In genomic region chr4:149526330-149526729, GRCm38 (mm10) we compare ENCODE assay signal across 13 mouse cellular contexts. TPM values are rescaled to one million over a fixed set of nuclear protein-coding genes. Genes with fewer than 3 reads are reported as not detected.
DNase-seq lines count a peak whose midpoint lies in the region; ATAC-seq lines count a peak whose summit lies in the region.
"Had no signal": no experiment of that assay in that cellular context is flagged by ENCODE, and none has a peak within 500 bp of the region (broad histone marks: within the 10 kb centered on the region; RNA-seq: fewer than 3 reads in every experiment).

No protein-coding gene starts in this region.

- 54% methylated on average over 7 of the region's 7 CpGs for WGBS in heart, embryonic 12.5 days
- 41% methylated on average over 7 of the region's 7 CpGs for WGBS in embryonic facial prominence, embryonic 11.5 days

- H3K27me3 ChIP-seq in heart, embryonic 12.5 days (replicated peaks) = no peaks in the 10 kb centered on the region
- H3K27me3 ChIP-seq in embryonic facial prominence, embryonic 11.5 days (ENCODE audit: control insufficient read depth, insufficient read depth, low read length) = no peaks in the 10 kb centered on the region

- H3K4me3 ChIP-seq in heart, embryonic 12.5 days = no peak overlapping the region
- H3K4me3 ChIP-seq in embryonic facial prominence, embryonic 11.5 days (ENCODE audit: low read depth, low read length) = no peak overlapping the region
- H3K4me3 ChIP-seq: liver, embryonic 15.5 days had no signal

- no peaks in the 10 kb centered on the region for H3K36me3 ChIP-seq in heart, embryonic 12.5 days
- H3K36me3 ChIP-seq in embryonic facial prominence, embryonic 11.5 days (replicated peaks; ENCODE audit: control insufficient read depth, insufficient read depth, low read depth, low read length) = no peaks in the 10 kb centered on the region
- H3K36me3 ChIP-seq: liver, embryonic 15.5 days had no signal

- H3K9me3 ChIP-seq in heart, embryonic 12.5 days (replicated peaks) = no peaks in the 10 kb centered on the region
- no peaks in the 10 kb centered on the region for H3K9me3 ChIP-seq in embryonic facial prominence, embryonic 11.5 days (replicated peaks; ENCODE audit: control insufficient read depth, low read length)
- H3K9me3 ChIP-seq: liver, embryonic 15.5 days had no signal

- no peak for ATAC-seq in heart, embryonic 12.5 days (ENCODE audit: insufficient number of reproducible peaks, low FRiP score)
- peak; percentile 24; the same call in 1 of the 2 replicates for ATAC-seq in embryonic facial prominence, embryonic 11.5 days (replicated peaks; ENCODE audit: insufficient number of reproducible peaks, low FRiP score, low TSS enrichment, low read depth)
- ATAC-seq in activated CD4-positive, CD25-positive, alpha-beta regulatory T cell, adult 4 months = no peak

- no peak overlapping the region for H3K27ac ChIP-seq in heart, embryonic 12.5 days (ENCODE audit: poor library complexity, severe bottlenecking)
- no peak overlapping the region for H3K27ac ChIP-seq in embryonic facial prominence, embryonic 11.5 days (replicated peaks; ENCODE audit: low read depth, low read length)
- H3K27ac ChIP-seq: liver, embryonic 15.5 days had no signal

- H3K4me2 ChIP-seq in heart, embryonic 12.5 days = no peak overlapping the region
- no peak overlapping the region for H3K4me2 ChIP-seq in embryonic facial prominence, embryonic 11.5 days (ENCODE audit: low read depth, low read length)
- H3K4me2 ChIP-seq: liver, embryonic 15.5 days had no signal

- no peak overlapping the region for H3K9ac ChIP-seq in heart, embryonic 12.5 days
- no peak overlapping the region for H3K9ac ChIP-seq in embryonic facial prominence, embryonic 11.5 days (replicated peaks; ENCODE audit: low read length)
- H3K9ac ChIP-seq: liver, embryonic 15.5 days had no signal

- peak; percentile 55 to 90 for DNase-seq in heart, adult 18-20 months
- DNase-seq in 3T3-L1 (ENCODE audit: low read depth, low spot score) = peak; percentile 28
- DNase-seq in embryonic facial prominence, embryonic 11.5 days (ENCODE audit: low spot score) = peak; percentile 29
- peak; percentile 24 to 72 for DNase-seq in kidney, postnatal 25 days
- DNase-seq in frontal cortex, postnatal 25 days (ENCODE audit: low spot score in 2 of 2) = no peak
- no peak for DNase-seq in spleen, postnatal 10 days (ENCODE audit: low spot score in 2 of 2)
- DNase-seq: cerebellum, adult 11 months; thymus, postnatal 14 days had no signal

- peaks cover 81% of the 10 kb centered on the region for H3K4me1 ChIP-seq in heart, embryonic 12.5 days (replicated peaks)
- peaks cover 8% of the 10 kb centered on the region for H3K4me1 ChIP-seq in embryonic facial prominence, embryonic 11.5 days (ENCODE audit: control insufficient read depth, insufficient read depth, low read length)

RNA-seq across cellular contexts. Expression of gene Ctnnbip1, which starts 8.3 kb away (rescaled TPM):
- 10 to 100 TPM; 24.2 to 25.1 TPM for total RNA-seq in heart, adult 18-20 months (2021)
- polyA plus RNA-seq in heart, embryonic 12.5 days (2016; fragmentation: Nextera tagmentation; extraction: Ambion mirVana) = 38.5 and 39.3 TPM in 2 replicates
- 68.8 and 70.4 TPM in 2 replicates for polyA plus RNA-seq in embryonic facial prominence, embryonic 11.5 days (2014; fragmentation: Nextera tagmentation; extraction: Ambion mirVana)
- 1 to 10 TPM in 1 of 2 experiments, under 1 TPM in 1; 0.28 to 1.4 TPM for polyA plus RNA-seq in activated CD4-positive, CD25-positive, alpha-beta regulatory T cell, adult 4 months (2017; shearing (Covaris generic))

RNA-seq across cellular contexts. Expression of gene Lzic, which starts 41.3 kb away (rescaled TPM):
- 10 to 100 TPM; 62.5 to 77.5 TPM for total RNA-seq in heart, adult 18-20 months (2021)
- polyA plus RNA-seq in heart, embryonic 12.5 days (2016; fragmentation: Nextera tagmentation; extraction: Ambion mirVana) = 32.1 and 40.9 TPM in 2 replicates
- polyA plus RNA-seq in embryonic facial prominence, embryonic 11.5 days (2014; fragmentation: Nextera tagmentation; extraction: Ambion mirVana) = 58.5 and 61.2 TPM in 2 replicates
- 10 to 100 TPM; 26.0 to 30.0 TPM for polyA plus RNA-seq in activated CD4-positive, CD25-positive, alpha-beta regulatory T cell, adult 4 months (2017; shearing (Covaris generic))

RNA-seq across cellular contexts. Expression of gene Nmnat1, which starts 41.3 kb away (rescaled TPM):
- 10 to 100 TPM; 35.4 to 36.0 TPM for total RNA-seq in heart, adult 18-20 months (2021)
- 12.0 and 14.0 TPM in 2 replicates for polyA plus RNA-seq in heart, embryonic 12.5 days (2016; fragmentation: Nextera tagmentation; extraction: Ambion mirVana)
- polyA plus RNA-seq in embryonic facial prominence, embryonic 11.5 days (2014; fragmentation: Nextera tagmentation; extraction: Ambion mirVana) = 12.2 and 12.3 TPM in 2 replicates
- polyA plus RNA-seq in activated CD4-positive, CD25-positive, alpha-beta regulatory T cell, adult 4 months (2017; shearing (Covaris generic)) = 1 to 10 TPM; 8.1 to 8.6 TPM

RNA-seq across cellular contexts. Expression of gene Tmem274, which starts 49.2 kb away (rescaled TPM):
- not detected for total RNA-seq in heart, adult 18-20 months (2021)
- 0.29 and 0.33 TPM in 2 replicates for polyA plus RNA-seq in heart, embryonic 12.5 days (2016; fragmentation: Nextera tagmentation; extraction: Ambion mirVana)
- not detected in 2 replicates for polyA plus RNA-seq in embryonic facial prominence, embryonic 11.5 days (2014; fragmentation: Nextera tagmentation; extraction: Ambion mirVana)
- under 1 TPM in 1 of 2 experiments, not detected in 1; 0.74 TPM for polyA plus RNA-seq in activated CD4-positive, CD25-positive, alpha-beta regulatory T cell, adult 4 months (2017; shearing (Covaris generic))
- total RNA-seq: ES-E14; neutrophil, adult 5-6 weeks had no signal
- polyA plus RNA-seq: liver, embryonic 15.5 days had no signal

RNA-seq across cellular contexts. Expression of gene Clstn1, which starts 59.9 kb away (rescaled TPM):
- 10 to 100 TPM; 96.1 to 96.2 TPM for total RNA-seq in heart, adult 18-20 months (2021)
- 38.3 and 38.9 TPM in 2 replicates for polyA plus RNA-seq in heart, embryonic 12.5 days (2016; fragmentation: Nextera tagmentation; extraction: Ambion mirVana)
- 27.3 and 28.0 TPM in 2 replicates for polyA plus RNA-seq in embryonic facial prominence, embryonic 11.5 days (2014; fragmentation: Nextera tagmentation; extraction: Ambion mirVana)
- 1 to 10 TPM; 4.8 to 4.9 TPM for polyA plus RNA-seq in activated CD4-positive, CD25-positive, alpha-beta regulatory T cell, adult 4 months (2017; shearing (Covaris generic))

Comparison
In these comparisons a context has a peak if more than half of its experiments do, and no peak if none do; other contexts are left out.
1. DNase-seq: peak in heart, adult 18-20 months (2 of 2), 3T3-L1 (single experiment), embryonic facial prominence, embryonic 11.5 days (single experiment) and kidney, postnatal 25 days (2 of 2); none in frontal cortex, postnatal 25 days (0 of 2) and spleen, postnatal 10 days (0 of 2).
2. RNA of gene Ctnnbip1, which starts 8.3 kb away (polyA plus RNA-seq): 68.8 to 70.4 TPM in embryonic facial prominence, embryonic 11.5 days and 38.5 to 39.3 TPM in heart, embryonic 12.5 days; 0.28 to 1.4 TPM in activated CD4-positive, CD25-positive, alpha-beta regulatory T cell, adult 4 months; every median in the first group is over 10 times any median in the second.